Mouse (Mus musculus) urinary bladder, adult 18-20 months (tissue): ENCODE data around the gene Mboat2.

Experiments
- DNase-seq, 2 experiments: peaks; one replicate each; pipeline ENCODE4 v3.0.0; 2022; ENCODE audit warnings: low spot score in 2 of 2, mixed read lengths in 2 of 2

Gene Mboat2

GRCm38 (mm10) chr12:24830766-24831152 lies at the start of gene Mboat2:
Gene Mboat2, plus strand, starts transcription at chr12:24830879.
- DNase-seq = peak in 1 of 2 experiments; percentile 27

- DNase-seq = no peak
These were observed 46.9 kb upstream of the Mboat2 start for GRCm38 (mm10) chr12:24783735-24784134.

- DNase-seq = no peak
These were observed 44.8 kb upstream of the Mboat2 start for GRCm38 (mm10) chr12:24785882-24786281.

GRCm38 (mm10) chr12:24786316-24786715 lies 44.4 kb upstream of the Mboat2 start:
- DNase-seq = no peak

GRCm38 (mm10) chr12:24789659-24790058 lies 41.0 kb upstream of the Mboat2 start:
- no peak for DNase-seq

- DNase-seq = no peak
These were observed 19.4 kb upstream of the Mboat2 start for GRCm38 (mm10) chr12:24811230-24811629.

- DNase-seq = no peak
These were observed 18.8 kb upstream of the Mboat2 start for GRCm38 (mm10) chr12:24811906-24812305.

- DNase-seq = peak in 1 of 2 experiments; percentile 42
These were observed 7.8 kb upstream of the Mboat2 start for GRCm38 (mm10) chr12:24822831-24823230.

- no peak for DNase-seq
These were observed 6.9 kb upstream of the Mboat2 start for GRCm38 (mm10) chr12:24823636-24824354.

GRCm38 (mm10) chr12:24830086-24830485 lies 593 bp upstream of the Mboat2 start:
- DNase-seq = no peak

GRCm38 (mm10) chr12:24831153-24831963 lies 679 bp downstream of the Mboat2 start:
- DNase-seq = peak; percentile 65 to 66

GRCm38 (mm10) chr12:24831964-24832427 lies 1.3 kb downstream of the Mboat2 start:
- no peak for DNase-seq

- no peak for DNase-seq
These were observed 1.8 kb downstream of the Mboat2 start for GRCm38 (mm10) chr12:24832438-24832837.

- no peak for DNase-seq
These were observed 7.3 kb downstream of the Mboat2 start for GRCm38 (mm10) chr12:24837947-24838346.

- no peak for DNase-seq
These were observed 10.6 kb downstream of the Mboat2 start for GRCm38 (mm10) chr12:24841115-24841879.

GRCm38 (mm10) chr12:24842299-24842910 lies 11.7 kb downstream of the Mboat2 start:
- DNase-seq = no peak

GRCm38 (mm10) chr12:24843395-24844072 lies 12.9 kb downstream of the Mboat2 start:
- no peak for DNase-seq

GRCm38 (mm10) chr12:24845344-24845743 lies 14.7 kb downstream of the Mboat2 start:
- DNase-seq = no peak

GRCm38 (mm10) chr12:24848107-24848506 lies 17.4 kb downstream of the Mboat2 start:
- no peak for DNase-seq

- DNase-seq = no peak
These were observed 26.7 kb downstream of the Mboat2 start for GRCm38 (mm10) chr12:24857354-24857753.

GRCm38 (mm10) chr12:24859357-24859756 lies 28.7 kb downstream of the Mboat2 start:
- DNase-seq = no peak
